Mouse (Mus musculus) ES-E14 (cell line): ENCODE measurements around the gene Hist1h2be. TPM values are rescaled to one million over a fixed set of nuclear protein-coding genes. Genes with fewer than 3 reads are reported as not detected.
A peak's percentile ranks its signal among the peaks of the same experiment; 100 is the strongest.
"Not testable (repeated sequence)": the region's sequence is repeated elsewhere in the genome, so short reads cannot be mapped to it uniquely, and the experiment has no call there.

Source experiments
- DNase-seq: peaks from one replicate; pipeline ENCODE4 v3.0.0-alpha.2; 2013; ENCODE audit warnings: low read depth, low spot score
- H3K27ac ChIP-seq: 2 replicates; pipeline ENCODE4 v1.5.1; 2012; ENCODE audit warnings: low read depth, mild to moderate bottlenecking, low read length, moderate library complexity, mixed read lengths; ENCODE audit not compliant: poor library complexity, insufficient read depth, severe bottlenecking
- H3K36me3 ChIP-seq: 2 replicates; pipeline ENCODE4 v1.6.1; 2012; ENCODE audit warnings: mild to moderate bottlenecking, low read length, moderate library complexity, mixed read lengths; ENCODE audit not compliant: control insufficient read depth, poor library complexity, insufficient read depth, severe bottlenecking
- H3K4me1 ChIP-seq, 2 experiments: fragments of 150-350 bp in 1 of 2; sonication (generic) in 1 of 2; 2 replicates each; pipeline ENCODE4 v1.6.1; 2012; ENCODE audit warnings: low read length in 2 of 2, mild to moderate bottlenecking in 1 of 2, mixed read lengths in 1 of 2; ENCODE audit not compliant: control insufficient read depth in 2 of 2, insufficient read depth in 2 of 2, poor library complexity in 1 of 2
- H3K4me3 ChIP-seq, 2 experiments: fragments of 150-350 bp in 1 of 2; sonication (generic) in 1 of 2; 2 replicates each; pipeline ENCODE4 v1.5.1; 2012; ENCODE audit warnings: low read length in 2 of 2, low read depth in 1 of 2, mild to moderate bottlenecking in 1 of 2, mixed read lengths in 1 of 2; ENCODE audit not compliant: insufficient read depth in 1 of 2, poor library complexity in 1 of 2, severe bottlenecking in 1 of 2
- H3K9ac ChIP-seq: 2 replicates; pipeline ENCODE4 v1.6.1; 2012; ENCODE audit warnings: low read depth, mild to moderate bottlenecking, low read length, mixed read lengths; ENCODE audit not compliant: poor library complexity, insufficient read depth, severe bottlenecking
- H3K9me3 ChIP-seq: fragments of 150-350 bp; sonication (generic); 2 replicates; pipeline ENCODE4 v1.6.1; 2012; ENCODE audit warnings: low read depth, mild to moderate bottlenecking, low read length; ENCODE audit not compliant: control insufficient read depth, insufficient read depth
- CHD2 ChIP-seq: IDR thresholded peaks from 2 replicates; pipeline ENCODE4 v1.6.1; 2014; ENCODE audit warnings: mild to moderate bottlenecking, low read depth, low read length, inconsistent platforms
- HCFC1 ChIP-seq: IDR thresholded peaks from 2 replicates; pipeline ENCODE4 v1.6.1; 2012; ENCODE audit warnings: low read length, inconsistent platforms, borderline replicate concordance; ENCODE audit not compliant: insufficient read depth
- MAFK ChIP-seq: IDR thresholded peaks from 2 replicates; pipeline ENCODE4 v1.6.1; 2014; ENCODE audit warnings: mild to moderate bottlenecking, low read depth, low read length, inconsistent platforms; ENCODE audit not compliant: insufficient read depth
- ZC3H11A ChIP-seq: IDR thresholded peaks from 2 replicates; pipeline ENCODE4 v1.6.1; 2012; ENCODE audit warnings: low read depth, mild to moderate bottlenecking, inconsistent platforms, low read length, borderline replicate concordance
- ZNF384 ChIP-seq: IDR thresholded peaks from 2 replicates; pipeline ENCODE4 v1.6.1; 2012; ENCODE audit warnings: low read depth, low read length, inconsistent platforms
- in situ Hi-C, 2 experiments: fragments of 600-800 bp; cut with MboI; formaldehyde crosslinking; loops; one replicate each; pipeline ENCODE4 v1.15.1; 2025; ENCODE audit warnings: low sequenced_read_pairs in 2 of 2, inconsistent platforms in 1 of 2; ENCODE audit not compliant: unreplicated experiment in 2 of 2
- total RNA-seq: library from RNA; depleted of rRNA; stranded (reverse); fragments of 300-350 nt; gene quantifications from 2 replicates; pipeline ENCODE4 v1.2.3, GENCODE M21; 2012

Hist1h2be gene
- total RNA-seq, 1 experiment, result 195 TPM

DNA sequence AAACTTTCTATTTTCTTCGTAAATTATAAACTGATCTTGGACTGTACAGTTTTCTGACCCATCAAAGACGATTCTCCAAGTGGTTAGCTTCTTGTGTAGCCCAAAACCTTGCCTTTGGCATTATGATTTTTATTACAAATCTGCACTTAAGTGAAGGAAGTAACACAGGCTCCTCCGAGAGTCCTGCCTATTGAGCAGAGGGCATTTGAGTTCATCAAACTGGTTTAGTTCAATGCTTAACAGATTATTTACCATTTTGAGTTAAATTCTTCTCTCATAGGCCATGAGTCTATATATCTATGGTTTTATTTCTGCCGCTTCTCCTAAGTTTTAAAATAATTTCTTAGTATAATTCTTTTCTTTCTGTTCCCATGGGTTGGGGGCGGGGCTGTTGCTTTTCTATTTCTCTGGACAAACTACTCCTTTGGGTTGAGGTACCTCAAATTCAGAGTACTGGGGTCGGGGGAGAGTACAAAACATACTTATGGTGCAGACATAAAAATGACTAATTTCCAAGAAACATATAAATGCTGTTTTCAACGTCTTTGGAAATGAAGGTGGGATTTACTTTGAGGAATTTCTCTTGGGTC lies 2.0 kb upstream of the Hist1h2be start:
- H3K4me3 ChIP-seq, result peak overlapping the region; percentile 66 to 77; a peak in 3 of 4 replicates
- H3K27ac ChIP-seq, result no peak overlapping the region

DNA sequence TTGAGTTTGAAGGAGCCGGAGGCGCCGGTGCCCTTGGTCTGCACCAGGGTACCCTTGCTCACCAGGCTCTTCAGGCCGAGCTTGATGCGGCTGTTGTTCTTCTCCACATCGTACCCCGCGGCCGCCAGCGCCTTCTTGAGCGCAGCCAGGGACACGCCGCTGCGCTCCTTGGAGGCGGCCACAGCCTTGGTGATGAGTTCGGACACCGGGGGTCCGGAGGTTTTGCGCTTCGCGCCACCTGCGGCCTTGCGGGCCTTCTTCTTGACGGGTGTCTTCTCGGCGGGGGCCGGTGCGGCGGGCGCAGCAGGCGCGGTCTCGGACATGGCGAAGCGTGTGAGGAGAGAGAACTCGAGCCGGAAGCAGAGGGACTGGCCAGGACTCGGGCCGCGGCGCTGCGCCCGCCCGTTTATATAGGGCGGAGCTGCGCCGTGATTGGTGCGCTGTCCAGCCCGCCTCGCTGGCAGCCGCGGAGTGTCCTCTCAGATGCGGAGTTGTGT lies 1.3 kb upstream of the Hist1h2be start, which contains the start of gene Hist1h1e:
Gene Hist1h1e (minus strand): TSS at position 384 of the 497 bp plus-strand sequence.
- peak within 1 kb of the TSS; percentile 68; the same call in 1 of the 2 replicates for H3K27ac ChIP-seq
- H3K4me1 ChIP-seq, H3K9me3 ChIP-seq, H3K36me3 ChIP-seq, in situ Hi-C loops: not testable (repeated sequence)
- peak within 1 kb of the TSS; percentile 76 for H3K9ac ChIP-seq
- DNase-seq, result peak; percentile 36
- H3K4me3 ChIP-seq, result peak within 1 kb of the TSS; percentile 66 to 77

More for the DNA sequence above, 2.0 kb upstream of the Hist1h2be start:
- no peak for DNase-seq
- Histone ChIP-seq H3K9ac (no peak overlapping the region), H3K4me1 (no peaks in the 10 kb centered on the region), H3K36me3 (no peaks in the 10 kb centered on the region), H3K9me3 (no peaks in the 10 kb centered on the region)
- in situ Hi-C loops, result no loop called here
- TF ChIP-seq CHD2, result no peak
- no peak for TF ChIP-seq ZNF384
- TF ChIP-seq ZC3H11A, result no peak
- TF ChIP-seq HCFC1, result no peak
- TF ChIP-seq MAFK, result no peak

DNA sequence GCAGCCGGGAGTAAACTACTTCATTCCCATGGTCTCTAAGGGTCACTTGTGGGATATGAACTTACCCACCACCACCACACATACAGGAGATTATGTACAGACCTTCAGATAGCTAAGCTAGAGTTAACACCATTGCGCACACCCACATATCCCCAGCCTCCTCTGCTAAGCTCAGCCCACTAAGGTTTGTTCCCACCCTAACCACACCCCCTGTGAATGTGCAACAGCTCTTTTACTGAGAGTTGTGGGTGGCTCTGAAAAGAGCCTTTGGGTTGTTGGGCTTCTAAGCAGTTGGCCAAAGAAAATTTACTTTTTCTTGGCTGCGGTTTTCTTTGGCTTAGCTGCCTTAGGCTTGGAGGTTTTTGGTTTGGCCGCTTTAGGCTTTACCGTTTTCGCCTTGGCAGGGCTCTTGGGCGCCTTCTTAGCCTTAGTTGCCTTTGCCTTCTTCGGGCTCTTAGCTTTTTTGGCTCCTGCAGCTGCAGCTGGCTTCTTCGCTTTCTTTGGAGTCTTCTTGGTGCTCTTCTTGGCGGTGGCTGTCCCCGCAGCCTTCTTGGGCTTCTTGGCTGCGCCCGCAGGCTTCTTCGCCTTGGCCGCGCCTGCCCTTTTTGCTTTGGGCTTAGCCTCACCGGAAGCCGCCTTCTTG lies 729 bp upstream of the Hist1h2be start:
- Histone ChIP-seq H3K36me3 (no peaks in the 10 kb centered on the region), H3K4me3 (peak overlapping the region; percentile 66 to 77), H3K27ac (peak overlapping the region; percentile 68; the same call in 1 of the 2 replicates), H3K9me3 (no peaks in the 10 kb centered on the region), H3K4me1 (no peaks in the 10 kb centered on the region), H3K9ac (peak overlapping the region; percentile 76)
- in situ Hi-C loops, result no loop called here
- DNase-seq, result peak; percentile 77
- TF ChIP-seq HCFC1, result no peak
- no peak for TF ChIP-seq ZC3H11A
- no peak for TF ChIP-seq MAFK
- peak; percentile 50; the same call in 1 of the 2 replicates for TF ChIP-seq CHD2
- TF ChIP-seq ZNF384, result no peak

DNA sequence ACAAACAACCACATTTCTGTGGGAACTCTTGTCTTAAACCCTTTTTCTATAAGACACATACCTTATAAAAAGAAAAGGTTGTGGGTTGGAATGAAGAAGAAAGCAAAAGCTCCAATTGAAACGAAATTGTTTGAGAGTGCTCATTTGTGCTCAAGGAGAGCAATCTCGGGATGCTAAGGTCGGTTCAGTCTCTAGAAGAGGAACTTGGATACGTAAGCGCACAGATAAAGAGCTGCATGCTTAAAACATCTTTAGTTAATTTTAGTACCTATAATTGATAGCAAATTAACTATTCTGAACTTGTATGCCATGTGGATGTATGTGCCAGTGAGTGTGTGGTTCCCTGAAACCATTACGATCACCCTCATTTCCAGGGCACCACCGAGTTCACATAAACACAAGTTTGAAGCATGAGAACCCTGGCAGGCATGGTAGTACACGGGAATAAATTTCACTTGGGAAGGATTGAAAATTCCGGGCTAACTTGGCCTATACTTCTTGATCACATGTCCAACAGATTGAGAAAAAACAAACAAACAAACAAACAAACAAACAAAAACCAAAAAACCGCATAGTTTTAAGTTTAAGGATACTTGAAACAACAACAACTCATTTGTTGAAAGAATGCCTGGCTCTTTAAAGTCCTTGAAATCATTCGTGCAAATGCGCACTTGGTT lies 730 bp downstream of the Hist1h2be start:
- H3K27ac ChIP-seq, result no peak overlapping the region
- TF ChIP-seq MAFK, result no peak
- no peak for TF ChIP-seq ZNF384
- no peak for TF ChIP-seq HCFC1
- TF ChIP-seq CHD2, result no peak
- no peak for TF ChIP-seq ZC3H11A
- no peaks in the 10 kb centered on the region for H3K36me3 ChIP-seq
- no peaks in the 10 kb centered on the region for H3K9me3 ChIP-seq
- peak overlapping the region; percentile 40; the same call in 1 of the 2 replicates for H3K9ac ChIP-seq
- no peaks in the 10 kb centered on the region for H3K4me1 ChIP-seq
- in situ Hi-C loops, result no loop called here
- peak overlapping the region; percentile 36 to 57 for H3K4me3 ChIP-seq
- DNase-seq, result no peak
